Mouse (Mus musculus): ENCODE results near the gene Taf8. TPM values are rescaled to one million over a fixed set of nuclear protein-coding genes. Genes with fewer than 3 reads are reported as not detected.
A peak's percentile ranks its signal among the peaks of the same experiment; 100 is the strongest.

Gene Taf8
- polyA plus RNA-seq, 1 experiment from 2014 or later = 35.1 TPM

DNA sequence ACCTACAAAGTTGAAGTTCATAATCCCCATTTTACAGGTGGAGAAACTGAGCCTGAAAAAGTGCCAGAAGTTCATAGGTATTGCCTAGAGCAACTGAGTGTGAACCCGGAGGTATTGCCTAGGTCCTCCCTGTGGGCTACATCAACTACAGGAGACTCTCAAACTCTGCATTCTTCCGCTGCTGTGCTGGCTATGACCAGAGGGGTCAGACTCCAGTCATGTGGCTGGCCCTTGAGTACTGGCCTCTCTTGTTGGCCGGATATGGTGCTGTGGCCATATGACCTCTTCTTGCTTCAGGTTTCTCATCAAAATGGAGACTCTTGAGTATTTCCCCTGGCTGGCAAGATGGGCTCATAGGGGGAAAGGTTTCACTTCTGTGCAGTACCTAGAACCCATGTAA lies 59.8 kb downstream of the Taf8 start:
- no peak overlapping the region for H3K9ac ChIP-seq (replicated peaks; ENCODE audit: low read length)
- no peak overlapping the region for H3K4me2 ChIP-seq (replicated peaks; ENCODE audit: low read depth, low read length)
- no peaks in the 10 kb centered on the region for H3K9me3 ChIP-seq (ENCODE audit: low read length)
- H3K36me3 ChIP-seq (ENCODE audit: insufficient read depth, low read length) = no peaks in the 10 kb centered on the region
- 78% methylated on average over 3 of the region's 3 CpGs for WGBS
- H3K27me3 ChIP-seq (ENCODE audit: insufficient read depth, low read length) = peaks cover 8% of the 10 kb centered on the region
- H3K4me1 ChIP-seq (ENCODE audit: insufficient read depth, low read length) = peaks cover 27% of the 10 kb centered on the region
- no peak overlapping the region for H3K4me3 ChIP-seq (ENCODE audit: low read length)
- H3K27ac ChIP-seq (ENCODE audit: low read length) = no peak overlapping the region
- no peak for ATAC-seq (ENCODE audit: low FRiP score, low TSS enrichment)

DNA sequence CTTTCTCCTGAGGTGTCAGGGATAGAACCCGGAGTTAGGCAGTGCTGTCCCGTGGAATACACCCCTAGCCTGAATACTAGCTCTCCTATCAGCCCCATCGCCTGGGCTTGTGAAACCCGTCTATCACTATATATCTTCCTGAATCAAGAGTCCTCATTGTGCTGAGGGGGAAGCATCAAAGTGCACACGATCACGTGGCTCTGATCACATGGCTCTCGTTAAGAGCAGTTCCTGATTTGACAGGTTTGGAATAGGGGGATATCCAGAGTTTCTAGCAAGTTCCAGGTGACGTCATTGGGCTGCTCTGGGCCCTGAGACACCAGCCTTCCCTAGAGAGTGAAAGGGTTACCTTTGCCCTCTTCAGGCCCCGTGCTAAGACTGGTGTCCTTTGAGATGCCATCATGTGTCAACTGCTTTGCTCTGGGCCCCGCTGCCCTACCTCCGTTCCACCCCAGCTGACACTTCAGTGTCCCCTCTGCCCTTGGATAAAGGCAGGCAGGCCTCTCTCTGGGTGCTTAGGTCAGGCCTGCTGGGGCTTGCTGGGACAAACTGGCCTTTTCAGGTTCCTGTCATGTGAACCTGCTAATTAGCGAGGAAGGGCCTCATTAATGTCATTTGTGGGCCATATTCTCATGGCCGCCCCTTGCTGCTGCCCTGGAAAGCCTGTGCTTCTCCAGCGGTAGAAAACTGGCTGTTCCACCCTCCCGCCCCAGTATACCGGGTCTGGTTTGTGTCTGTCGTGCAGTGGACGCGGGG lies 60.6 kb downstream of the Taf8 start:
- 74% methylated on average over 19 of the region's 19 CpGs for WGBS

DNA sequence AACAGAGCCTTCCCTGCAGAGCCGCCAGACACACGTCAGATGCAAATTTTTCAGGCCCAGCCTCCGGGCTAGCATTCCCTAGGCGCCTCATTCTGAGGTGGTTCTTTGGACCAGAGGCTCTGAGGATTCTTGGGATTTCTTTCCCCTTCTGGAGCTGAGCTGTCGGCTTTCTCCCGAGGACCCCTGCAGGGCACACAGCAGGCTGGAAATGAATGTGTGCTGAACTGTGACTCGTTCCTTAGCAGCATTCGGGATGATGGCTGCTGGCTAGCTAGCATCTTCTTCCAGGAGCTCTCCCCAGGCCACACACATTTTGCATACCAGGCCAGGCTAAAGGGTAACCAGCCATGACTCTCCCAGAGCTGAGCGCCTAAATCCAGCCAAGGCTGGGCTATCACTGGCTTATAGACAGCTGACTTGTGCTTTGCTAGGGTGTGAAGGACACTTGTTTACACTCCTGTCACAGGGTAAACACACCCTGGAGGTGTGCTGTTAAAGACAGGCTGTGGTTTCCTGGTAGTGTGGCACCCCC lies 61.7 kb downstream of the Taf8 start:
- ATAC-seq (ENCODE audit: low FRiP score, low TSS enrichment) = peak; percentile 37; the same call in 1 of the 2 replicates
- peak overlapping the region; percentile 74 for H3K27ac ChIP-seq (ENCODE audit: low read length)

More for the DNA sequence above, 60.6 kb downstream of the Taf8 start:
- no peak for ATAC-seq (ENCODE audit: low FRiP score, low TSS enrichment)
- Histone ChIP-seq H3K9ac (replicated peaks; ENCODE audit: low read length) (no peak overlapping the region), H3K27me3 (ENCODE audit: insufficient read depth, low read length) (peaks cover 11% of the 10 kb centered on the region), H3K36me3 (ENCODE audit: insufficient read depth, low read length) (no peaks in the 10 kb centered on the region), H3K4me2 (replicated peaks; ENCODE audit: low read depth, low read length) (no peak overlapping the region), H3K4me1 (ENCODE audit: insufficient read depth, low read length) (peaks cover 29% of the 10 kb centered on the region), H3K9me3 (ENCODE audit: low read length) (no peaks in the 10 kb centered on the region), H3K27ac (ENCODE audit: low read length) (peak overlapping the region; percentile 74; the same call in 1 of the 2 replicates), H3K4me3 (ENCODE audit: low read length) (no peak overlapping the region)

DNA sequence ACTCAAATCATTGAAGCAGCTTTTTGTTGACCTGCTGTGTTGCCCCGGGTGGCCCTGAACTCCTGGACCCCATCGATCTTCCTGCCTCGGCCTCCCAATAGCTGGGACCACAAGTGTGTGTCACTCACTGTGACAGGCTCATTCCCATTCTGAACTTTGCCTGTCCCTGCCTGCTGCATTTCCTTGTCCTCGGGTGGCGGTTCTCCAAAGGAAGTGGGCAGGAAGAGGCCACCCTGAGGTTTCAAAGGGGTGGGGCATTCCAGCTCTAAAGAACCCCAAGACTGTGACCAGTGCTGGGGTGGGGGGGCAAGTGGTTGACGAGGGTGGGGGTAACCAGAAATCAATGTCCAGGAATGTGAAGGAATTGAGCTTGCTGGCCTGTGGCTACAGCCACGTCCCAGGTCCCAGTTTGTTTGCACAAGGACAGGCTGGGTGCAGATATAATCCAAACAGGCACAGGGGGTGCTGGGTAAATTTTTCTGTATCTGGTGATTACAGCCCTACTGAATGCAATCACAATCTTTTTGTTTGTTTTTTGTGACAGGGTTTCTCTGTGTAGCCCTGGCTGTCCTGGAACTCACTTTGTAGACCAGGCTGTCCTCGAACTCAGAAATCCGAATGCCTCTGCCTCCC lies 62.6 kb downstream of the Taf8 start:
- peaks cover 35% of the 10 kb centered on the region for H3K4me1 ChIP-seq (ENCODE audit: insufficient read depth, low read length)
- 42% methylated on average over 9 of the region's 9 CpGs for whole genome bisulfite sequencing
- H3K27ac ChIP-seq (ENCODE audit: low read length) = peak overlapping the region; percentile 40; the same call in 1 of the 2 replicates
- ATAC-seq (ENCODE audit: low FRiP score, low TSS enrichment) = no peak
- no peak overlapping the region for H3K4me3 ChIP-seq (ENCODE audit: low read length)
- 0 out of 2 replicates have a peak overlapping the region, but pooled peaks have one; percentile 3 for H3K4me2 ChIP-seq (replicated peaks; ENCODE audit: low read depth, low read length)
- H3K27me3 ChIP-seq (ENCODE audit: insufficient read depth, low read length) = peaks cover 14% of the 10 kb centered on the region
- no peaks in the 10 kb centered on the region for H3K9me3 ChIP-seq (ENCODE audit: low read length)
- no peak overlapping the region for H3K9ac ChIP-seq (replicated peaks; ENCODE audit: low read length)
- H3K36me3 ChIP-seq (ENCODE audit: insufficient read depth, low read length) = no peaks in the 10 kb centered on the region

More for the DNA sequence above, 61.7 kb downstream of the Taf8 start:
- Histone ChIP-seq H3K4me2 (replicated peaks; ENCODE audit: low read depth, low read length) (no peak overlapping the region), H3K4me3 (ENCODE audit: low read length) (no peak overlapping the region), H3K36me3 (ENCODE audit: insufficient read depth, low read length) (no peaks in the 10 kb centered on the region), H3K4me1 (ENCODE audit: insufficient read depth, low read length) (peaks cover 35% of the 10 kb centered on the region), H3K9ac (replicated peaks; ENCODE audit: low read length) (0 out of 2 replicates have a peak overlapping the region, but pooled peaks have one; percentile 12), H3K27me3 (ENCODE audit: insufficient read depth, low read length) (peaks cover 14% of the 10 kb centered on the region), H3K9me3 (ENCODE audit: low read length) (no peaks in the 10 kb centered on the region)
- 17% methylated on average over 9 of the region's 9 CpGs for WGBS

DNA sequence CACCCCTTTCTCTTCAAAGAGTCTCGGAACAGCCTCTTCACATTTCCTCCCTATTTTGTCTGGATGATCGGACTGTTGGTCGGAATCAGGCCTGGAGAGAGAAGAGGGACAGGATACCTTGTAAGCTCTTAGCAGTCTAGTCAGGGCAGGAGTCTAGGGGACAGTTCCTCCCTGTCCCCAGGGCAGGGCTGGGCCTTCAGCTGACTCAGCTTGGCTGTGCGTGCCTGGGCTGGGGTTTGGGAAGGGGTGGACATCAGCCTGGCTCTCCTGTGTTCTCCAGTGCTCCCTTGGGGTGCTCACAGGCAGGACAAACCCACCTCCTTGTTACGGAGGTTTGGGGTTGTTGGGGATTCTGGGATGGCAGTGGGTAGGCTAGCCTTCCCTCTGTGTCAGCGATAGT lies 63.5 kb downstream of the Taf8 start:
- H3K36me3 ChIP-seq (ENCODE audit: insufficient read depth, low read length) = no peaks in the 10 kb centered on the region
- H3K9me3 ChIP-seq (ENCODE audit: low read length) = no peaks in the 10 kb centered on the region
- no peak overlapping the region for H3K4me3 ChIP-seq (ENCODE audit: low read length)
- no peak for ATAC-seq (ENCODE audit: low FRiP score, low TSS enrichment)
- no peak overlapping the region; the same call in 1 of the 2 replicates for H3K27ac ChIP-seq (ENCODE audit: low read length)
- no peak overlapping the region for H3K9ac ChIP-seq (replicated peaks; ENCODE audit: low read length)
- H3K4me2 ChIP-seq (replicated peaks; ENCODE audit: low read depth, low read length) = peak overlapping the region; percentile 90; the same call in 1 of the 2 replicates
- WGBS = 80% methylated on average over 6 of the region's 6 CpGs
- H3K4me1 ChIP-seq (ENCODE audit: insufficient read depth, low read length) = peaks cover 35% of the 10 kb centered on the region
- H3K27me3 ChIP-seq (ENCODE audit: insufficient read depth, low read length) = peaks cover 14% of the 10 kb centered on the region

DNA sequence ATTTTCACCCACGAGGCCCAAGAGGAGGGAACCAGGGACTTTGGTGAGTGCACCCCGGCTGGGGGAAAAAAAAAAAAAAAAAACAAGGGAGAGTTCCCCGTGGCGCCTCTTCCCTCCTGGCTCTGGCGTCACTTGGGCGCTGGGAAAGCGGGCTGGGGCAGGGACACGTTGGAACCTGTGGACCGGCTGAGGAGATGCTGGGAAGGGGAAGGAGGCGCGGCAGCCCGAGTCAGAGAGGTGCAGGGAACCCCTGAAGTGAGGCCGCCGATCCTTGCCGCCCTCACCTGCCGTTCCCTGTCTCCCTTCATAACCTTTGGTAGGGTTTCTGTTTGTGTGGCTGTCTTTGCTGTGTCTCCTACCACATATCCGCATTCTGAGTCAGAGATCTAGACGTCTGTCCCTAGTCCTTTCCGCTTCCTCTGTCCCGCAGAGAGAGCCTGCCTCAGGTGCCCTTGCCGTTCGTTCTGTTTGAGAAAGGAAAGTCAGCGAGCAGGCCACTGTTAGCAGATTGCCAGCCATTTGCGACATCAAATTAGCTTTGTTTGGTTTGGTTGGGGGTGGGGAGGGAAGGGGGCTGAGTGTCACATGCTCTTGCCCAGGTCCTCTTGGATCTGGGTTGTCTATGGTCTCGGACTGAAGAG lies 65.1 kb downstream of the Taf8 start, which contains the start of gene 1700001C19Rik:
TSS of gene 1700001C19Rik (minus strand) at position 470 of the 641 bp plus-strand sequence.
- peak within 1 kb of the TSS; percentile 68 for H3K9ac ChIP-seq (replicated peaks; ENCODE audit: low read length)
- no peaks in the 10 kb centered on the region for H3K9me3 ChIP-seq (ENCODE audit: low read length)
- peaks cover 35% of the 10 kb centered on the region for H3K4me1 ChIP-seq (ENCODE audit: insufficient read depth, low read length)
- H3K4me3 ChIP-seq (ENCODE audit: low read length) = peak within 1 kb of the TSS; percentile 58
- peak within 1 kb of the TSS; percentile 58 for H3K27ac ChIP-seq (ENCODE audit: low read length)
- peaks cover 14% of the 10 kb centered on the region for H3K27me3 ChIP-seq (ENCODE audit: insufficient read depth, low read length)
- WGBS = 5% methylated on average over 22 of the region's 25 CpGs
- no peaks in the 10 kb centered on the region for H3K36me3 ChIP-seq (ENCODE audit: insufficient read depth, low read length)
- ATAC-seq (ENCODE audit: low FRiP score, low TSS enrichment) = no peak
- H3K4me2 ChIP-seq (replicated peaks; ENCODE audit: low read depth, low read length) = peak within 1 kb of the TSS; percentile 90

GRCm38 (mm10) chr17:47436156-47436906 lies 65.8 kb downstream of the Taf8 start, which contains the start of gene AI661453:
Gene AI661453 (plus strand): TSS chr17:47436615.
- H3K4me2 ChIP-seq (replicated peaks; ENCODE audit: low read depth, low read length) = peak within 1 kb of the TSS; percentile 90
- WGBS = under 1% methylated on average over 45 of the region's 45 CpGs
- peaks cover 34% of the 10 kb centered on the region for H3K4me1 ChIP-seq (ENCODE audit: insufficient read depth, low read length)
- H3K9me3 ChIP-seq (ENCODE audit: low read length) = no peaks in the 10 kb centered on the region
- peaks cover 14% of the 10 kb centered on the region for H3K27me3 ChIP-seq (ENCODE audit: insufficient read depth, low read length)
- H3K4me3 ChIP-seq (ENCODE audit: low read length) = peak within 1 kb of the TSS; percentile 58
- H3K36me3 ChIP-seq (ENCODE audit: insufficient read depth, low read length) = no peaks in the 10 kb centered on the region
- peak within 1 kb of the TSS; percentile 68 for H3K9ac ChIP-seq (replicated peaks; ENCODE audit: low read length)
- peak; percentile 80 for ATAC-seq (ENCODE audit: low FRiP score, low TSS enrichment)
- peak within 1 kb of the TSS; percentile 58 for H3K27ac ChIP-seq (ENCODE audit: low read length)

All from kidney, embryonic 16.5 days (tissue).